Mouse (Mus musculus) heart, embryonic 16.5 days (tissue): ENCODE measurements around the gene Ica1. TPM values are rescaled to one million over a fixed set of nuclear protein-coding genes. Genes with fewer than 3 reads are reported as not detected.
A peak's percentile ranks its signal among the peaks of the same experiment; 100 is the strongest.

Experiments
- ATAC-seq: fragments of 200-750 bp; cut with Nextera tagmentation; replicated peaks from 2 replicates; pipeline ENCODE4 v1.8.0; 2017; ENCODE audit warnings: moderate number of reproducible peaks; ENCODE audit not compliant: insufficient read depth, low FRiP score; ENCODE audit errors: extremely low read depth
- H3K27ac ChIP-seq: fragments of 300-500 bp; sonication (generic); 2 replicates; pipeline ENCODE4 v1.5.1; 2014; ENCODE audit warnings: mild to moderate bottlenecking, low read length, control low read depth, moderate library complexity
- H3K27me3 ChIP-seq: fragments of 300-500 bp; sonication (generic); 2 replicates; pipeline ENCODE4 v1.6.1; 2014; ENCODE audit warnings: low read length, mixed read lengths; ENCODE audit not compliant: control insufficient read depth, insufficient read depth
- H3K36me3 ChIP-seq: fragments of 300-500 bp; sonication (generic); 2 replicates; pipeline ENCODE4 v1.6.1; 2014; ENCODE audit not compliant: control insufficient read depth, insufficient read depth
- H3K4me1 ChIP-seq: fragments of 300-500 bp; sonication (generic); 2 replicates; pipeline ENCODE4 v1.6.1; 2014; ENCODE audit warnings: low read length, mixed read lengths; ENCODE audit not compliant: control insufficient read depth, insufficient read depth
- H3K4me2 ChIP-seq: fragments of 300-500 bp; sonication (generic); 2 replicates; pipeline ENCODE4 v1.6.1; 2014; ENCODE audit warnings: low read depth, mild to moderate bottlenecking, control low read depth, low read length
- H3K4me3 ChIP-seq: fragments of 300-500 bp; sonication (generic); 2 replicates; pipeline ENCODE4 v1.5.1; 2014; ENCODE audit warnings: mild to moderate bottlenecking, control low read depth, low read length
- H3K9ac ChIP-seq: fragments of 300-500 bp; sonication (generic); 2 replicates; pipeline ENCODE4 v1.6.1; 2014; ENCODE audit warnings: low read length, control low read depth
- H3K9me3 ChIP-seq: fragments of 300-500 bp; sonication (generic); replicated peaks from 2 replicates; pipeline ENCODE4 v1.6.1; 2016; ENCODE audit warnings: low read length; ENCODE audit not compliant: control insufficient read depth
- WGBS: fragments of 180-500 bp; shearing (Covaris S2); extraction: QIAGEN DNeasy Blood & Tissue Kit; methylation state at CpG from one replicate; pipeline ENCODE4 v1.1.7; 2014; 5-methylcytosine and 5-hydroxymethylcytosine counted together
- polyA plus RNA-seq: library from polyadenylated mRNA; unstranded; fragments of >200 nt; fragmentation: Nextera tagmentation; extraction: Ambion mirVana; gene quantifications from 2 replicates; pipeline ENCODE4 v1.2.1, GENCODE M21; 2015

Gene Ica1
- polyA plus RNA-seq, 1 experiment from 2014 or later: 23.5 TPM

GRCm38 (mm10) chr6:8735657-8736492 lies 42.4 kb downstream of the Ica1 start:
- H3K4me1 ChIP-seq: peaks cover 12% of the 10 kb centered on the region; the same call in 1 of the 2 replicates
- whole genome bisulfite sequencing: 53% methylated on average over 8 of the region's 8 CpGs
- H3K4me3 ChIP-seq: no peak overlapping the region
- no peaks in the 10 kb centered on the region for H3K9me3 ChIP-seq
- no peak overlapping the region for H3K27ac ChIP-seq
- no peak overlapping the region for H3K4me2 ChIP-seq
- H3K36me3 ChIP-seq: no peaks in the 10 kb centered on the region; the same call in 1 of the 2 replicates
- H3K27me3 ChIP-seq: no peaks in the 10 kb centered on the region
- no peak for ATAC-seq
- H3K9ac ChIP-seq: no peak overlapping the region

DNA sequence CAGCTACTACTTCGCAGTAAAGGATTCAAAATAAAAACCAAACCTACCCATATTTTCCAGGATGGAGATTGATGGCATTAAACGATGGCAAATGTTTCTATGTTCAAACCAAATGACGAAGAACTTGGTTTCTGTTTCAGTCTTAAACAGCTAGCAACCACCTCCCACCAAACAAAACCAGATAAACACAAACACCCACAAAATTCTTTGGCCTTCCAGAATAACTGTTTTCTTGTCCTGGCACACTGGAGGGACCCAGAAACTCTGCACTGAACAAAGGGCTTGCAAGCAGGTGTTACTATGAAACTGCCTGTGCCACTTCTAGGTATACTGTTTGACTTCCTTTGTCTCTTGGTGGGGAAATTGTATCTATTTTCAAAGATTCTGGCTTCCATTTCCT lies 43.2 kb downstream of the Ica1 start:
- no peak overlapping the region for H3K9ac ChIP-seq
- H3K9me3 ChIP-seq: no peaks in the 10 kb centered on the region
- ATAC-seq: no peak
- no peaks in the 10 kb centered on the region for H3K27me3 ChIP-seq
- 90% methylated on average over 3 of the region's 3 CpGs for WGBS
- H3K4me1 ChIP-seq: peaks cover 12% of the 10 kb centered on the region; the same call in 1 of the 2 replicates
- H3K27ac ChIP-seq: no peak overlapping the region
- no peaks in the 10 kb centered on the region; the same call in 1 of the 2 replicates for H3K36me3 ChIP-seq
- H3K4me3 ChIP-seq: no peak overlapping the region
- no peak overlapping the region for H3K4me2 ChIP-seq

DNA sequence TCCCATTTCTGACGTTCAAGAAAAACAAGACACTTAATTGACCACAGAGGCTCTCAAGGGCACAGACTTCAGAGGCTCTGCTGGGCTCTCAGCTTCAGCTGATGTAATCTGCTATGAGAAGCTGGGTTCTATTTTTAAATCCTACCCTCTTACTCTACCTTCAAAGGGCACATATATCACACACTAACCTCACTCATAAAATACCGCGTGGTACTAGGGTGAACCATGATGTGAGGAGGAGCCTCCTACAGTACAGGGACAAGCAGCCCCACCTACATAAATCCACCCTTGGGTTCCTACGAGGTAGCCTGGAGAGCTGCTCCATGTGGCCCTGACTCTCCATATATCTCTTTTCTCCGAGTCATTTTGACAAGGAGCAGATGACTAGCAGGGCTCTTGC lies 45.8 kb downstream of the Ica1 start:
- Histone ChIP-seq H3K9me3 (no peaks in the 10 kb centered on the region), H3K27ac (peak overlapping the region; percentile 68), H3K4me2 (peak overlapping the region; percentile 27), H3K36me3 (no peaks in the 10 kb centered on the region; the same call in 1 of the 2 replicates), H3K4me1 (peaks cover 12% of the 10 kb centered on the region; the same call in 1 of the 2 replicates), H3K27me3 (no peaks in the 10 kb centered on the region), H3K9ac (peak overlapping the region; percentile 45; the same call in 1 of the 2 replicates), H3K4me3 (no peak overlapping the region)
- 18% methylated on average over 5 of the region's 5 CpGs for WGBS
- ATAC-seq: peak; percentile 84

- H3K4me1 ChIP-seq: peaks cover 12% of the 10 kb centered on the region; the same call in 1 of the 2 replicates
- no peak overlapping the region for H3K4me2 ChIP-seq
- 62% methylated on average over 4 of the region's 4 CpGs for WGBS
- H3K9me3 ChIP-seq: no peaks in the 10 kb centered on the region
- peak overlapping the region; percentile 68 for H3K27ac ChIP-seq
- H3K27me3 ChIP-seq: no peaks in the 10 kb centered on the region
- ATAC-seq: no peak
- no peak overlapping the region for H3K9ac ChIP-seq
- H3K36me3 ChIP-seq: no peaks in the 10 kb centered on the region
- H3K4me3 ChIP-seq: no peak overlapping the region
Measured at GRCm38 (mm10) chr6:8731656-8732191, 46.6 kb downstream of the Ica1 start.

GRCm38 (mm10) chr6:8730433-8730832 lies 47.9 kb downstream of the Ica1 start:
- Histone ChIP-seq H3K4me3 (no peak overlapping the region), H3K4me2 (no peak overlapping the region), H3K36me3 (no peaks in the 10 kb centered on the region), H3K27ac (no peak overlapping the region), H3K9ac (no peak overlapping the region), H3K4me1 (peaks cover 12% of the 10 kb centered on the region; the same call in 1 of the 2 replicates), H3K27me3 (no peaks in the 10 kb centered on the region), H3K9me3 (no peaks in the 10 kb centered on the region)
- ATAC-seq: no peak
- WGBS: 89% methylated on average over 2 of the region's 2 CpGs

DNA sequence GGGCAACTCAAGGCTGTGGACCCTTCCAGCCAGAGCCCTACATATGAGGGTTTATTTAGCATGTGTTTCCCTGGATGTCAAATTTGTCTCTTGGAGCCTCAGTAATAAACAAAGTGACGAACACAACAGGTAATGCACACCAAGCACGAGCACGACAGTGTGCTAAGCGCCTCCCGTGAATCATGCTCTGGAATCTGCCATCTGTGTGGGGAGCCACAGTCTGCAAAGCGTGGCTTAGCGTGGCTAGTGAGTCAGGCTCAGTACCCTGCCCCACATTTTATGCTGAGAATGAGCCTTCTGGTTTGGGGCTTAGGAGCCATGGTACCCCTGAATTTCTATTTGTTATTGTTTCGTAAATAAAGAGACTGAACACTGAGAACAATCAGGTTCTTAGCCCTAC lies 50.5 kb downstream of the Ica1 start:
- no peak overlapping the region for H3K4me2 ChIP-seq
- 0 out of 2 replicates have a peak, but pooled peaks cover 9% of the 10 kb centered on the region for H3K4me1 ChIP-seq
- no peaks in the 10 kb centered on the region for H3K36me3 ChIP-seq
- WGBS: 91% methylated on average over 8 of the region's 8 CpGs
- no peak overlapping the region for H3K9ac ChIP-seq
- H3K27ac ChIP-seq: no peak overlapping the region
- no peaks in the 10 kb centered on the region for H3K27me3 ChIP-seq
- no peaks in the 10 kb centered on the region for H3K9me3 ChIP-seq
- H3K4me3 ChIP-seq: no peak overlapping the region
- ATAC-seq: no peak

- WGBS: 65% methylated on average over 1 of the region's 1 CpGs
- Histone ChIP-seq H3K27ac (no peak overlapping the region), H3K9ac (no peak overlapping the region)
Measured at GRCm38 (mm10) chr6:8725610-8726009, 52.7 kb downstream of the Ica1 start.

DNA sequence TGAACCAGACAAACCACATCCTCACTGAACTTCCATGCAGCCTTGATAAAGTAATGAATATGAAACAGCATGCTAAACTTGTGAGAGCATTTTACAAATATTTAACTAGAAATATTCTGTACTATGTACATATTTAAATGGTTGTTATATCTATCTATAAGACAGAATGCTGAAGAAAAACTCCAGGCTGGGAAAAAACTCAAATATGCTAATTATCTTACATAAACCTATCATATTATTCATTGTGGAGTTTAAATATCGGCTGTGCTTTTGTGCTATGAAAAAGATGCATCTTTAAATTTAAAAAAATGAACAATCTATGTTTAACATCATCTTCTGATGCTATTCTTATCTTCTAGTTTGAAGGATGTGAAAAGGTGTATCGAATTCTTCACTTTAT lies 58.6 kb downstream of the Ica1 start:
- H3K36me3 ChIP-seq: no peaks in the 10 kb centered on the region
- no peak overlapping the region for H3K4me2 ChIP-seq
- H3K4me3 ChIP-seq: no peak overlapping the region
- no peaks in the 10 kb centered on the region for H3K27me3 ChIP-seq
- H3K9ac ChIP-seq: no peak overlapping the region
- WGBS: 91% methylated on average over 2 of the region's 2 CpGs
- ATAC-seq: no peak
- no peaks in the 10 kb centered on the region for H3K9me3 ChIP-seq
- H3K4me1 ChIP-seq: no peaks in the 10 kb centered on the region
- H3K27ac ChIP-seq: no peak overlapping the region

More at GRCm38 (mm10) chr6:8725610-8726009, 52.7 kb downstream of the Ica1 start:
- H3K4me3 ChIP-seq: no peak overlapping the region
- H3K36me3 ChIP-seq: no peaks in the 10 kb centered on the region
- no peak for ATAC-seq
- no peak overlapping the region for H3K4me2 ChIP-seq
- H3K9me3 ChIP-seq: no peaks in the 10 kb centered on the region
- no peaks in the 10 kb centered on the region for H3K4me1 ChIP-seq
- H3K27me3 ChIP-seq: no peaks in the 10 kb centered on the region

- H3K9me3 ChIP-seq: no peaks in the 10 kb centered on the region
- H3K27me3 ChIP-seq: no peaks in the 10 kb centered on the region
- H3K4me1 ChIP-seq: no peaks in the 10 kb centered on the region
- WGBS: 82% methylated on average over 7 of the region's 7 CpGs
- no peak overlapping the region for H3K4me2 ChIP-seq
- H3K27ac ChIP-seq: no peak overlapping the region
- no peak for ATAC-seq
- no peak overlapping the region for H3K4me3 ChIP-seq
- H3K9ac ChIP-seq: no peak overlapping the region
- no peaks in the 10 kb centered on the region for H3K36me3 ChIP-seq
Measured at GRCm38 (mm10) chr6:8717967-8718366, 60.3 kb downstream of the Ica1 start.
